Mouse (Mus musculus): ENCODE results near the gene Cyb5b.

Gene Cyb5b

DNA sequence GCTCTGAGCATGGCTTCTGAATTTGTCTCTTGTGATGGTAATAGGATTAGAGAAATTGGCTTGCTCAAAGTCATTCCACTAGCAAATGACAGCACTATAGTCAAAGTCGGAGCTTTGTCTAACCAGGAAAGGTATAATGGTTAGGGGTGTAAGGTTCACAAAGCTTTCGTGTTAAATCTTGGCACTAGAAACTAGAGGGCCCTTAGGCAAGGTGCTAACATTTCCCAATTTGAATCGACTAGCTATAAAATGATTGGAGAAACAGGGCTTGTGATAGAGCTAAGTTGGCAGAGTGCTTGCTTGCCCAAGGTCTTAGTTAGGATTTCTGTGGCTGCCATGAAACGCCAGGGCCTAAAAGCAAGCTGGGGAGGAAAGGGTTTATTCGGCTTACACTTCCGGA is 20.4 kb upstream of the Cyb5b start:
- DNase-seq (ENCODE audit: low spot score in 2 of 2) = no peak

- DNase-seq (ENCODE audit: low spot score in 2 of 2) = no peak
Observed at GRCm38 (mm10) chr8:107132581-107133491, 17.6 kb upstream of the Cyb5b start.

- no peak for DNase-seq (ENCODE audit: low spot score in 2 of 2)
Observed at GRCm38 (mm10) chr8:107133881-107134280, 16.6 kb upstream of the Cyb5b start.

GRCm38 (mm10) chr8:107136003-107136612 is 14.3 kb upstream of the Cyb5b start:
- no peak for DNase-seq (ENCODE audit: low spot score in 2 of 2)

DNA sequence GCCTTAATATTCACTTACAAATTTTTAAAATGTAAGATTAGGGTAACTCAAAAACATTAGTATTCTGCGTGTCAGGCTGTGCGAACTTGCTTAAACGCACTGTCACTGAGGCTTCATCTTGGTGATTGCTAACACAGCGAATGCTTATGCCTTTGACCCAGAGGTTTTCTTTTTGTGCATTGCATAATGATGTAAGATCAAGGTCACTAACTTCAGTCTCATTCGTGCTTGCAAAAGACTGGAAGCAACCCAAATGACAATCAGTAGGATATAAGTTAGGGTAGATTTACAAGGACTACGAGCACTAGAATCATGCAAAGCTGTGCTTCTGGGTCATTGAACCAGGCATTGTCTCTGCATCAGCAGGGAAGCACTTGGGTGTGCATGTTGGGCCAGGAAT is 12.8 kb upstream of the Cyb5b start:
- DNase-seq (ENCODE audit: low spot score in 2 of 2) = no peak

- DNase-seq (ENCODE audit: low spot score in 2 of 2) = no peak
Observed at GRCm38 (mm10) chr8:107138338-107138737, 12.1 kb upstream of the Cyb5b start.

DNA sequence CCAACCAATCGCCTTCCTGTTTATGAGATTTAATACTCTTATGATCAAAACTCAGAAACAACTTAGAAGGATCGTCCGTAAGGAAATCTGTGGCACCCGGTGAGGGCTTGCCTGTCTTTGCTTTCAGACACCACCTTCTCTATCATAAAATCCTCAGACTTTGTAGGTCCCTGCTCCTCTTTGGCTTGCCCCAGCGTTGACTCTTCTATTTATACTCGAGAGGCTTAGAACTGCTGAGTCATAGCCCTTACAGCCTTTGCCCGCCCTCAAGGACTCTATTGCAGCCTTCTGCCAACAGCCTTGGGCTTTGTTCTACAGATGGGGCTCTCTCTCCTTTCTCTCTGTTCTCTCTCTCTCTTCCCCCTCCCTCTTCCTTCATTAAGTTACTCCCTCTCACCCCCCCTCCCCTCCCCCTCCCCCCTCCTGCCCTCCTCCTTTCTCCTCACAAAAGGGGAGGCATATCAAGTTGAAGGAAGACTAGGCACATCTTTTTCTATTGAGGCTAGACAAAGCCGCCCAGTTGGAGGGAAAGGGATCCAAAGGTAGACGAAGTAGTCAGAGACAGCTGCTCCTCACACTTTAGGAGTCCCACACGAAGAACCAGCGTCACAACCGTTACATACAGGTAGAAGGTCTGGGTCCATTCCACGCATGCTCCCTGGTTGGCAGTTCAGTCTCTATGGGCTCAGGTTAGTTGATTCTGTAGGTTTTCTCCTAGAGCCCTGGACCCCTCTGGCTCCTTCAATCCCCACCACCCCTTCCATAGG is 10.6 kb upstream of the Cyb5b start:
- DNase-seq (ENCODE audit: low spot score in 2 of 2) = no peak

- DNase-seq (ENCODE audit: low spot score in 2 of 2) = no peak
Observed at GRCm38 (mm10) chr8:107142539-107142938, 7.9 kb upstream of the Cyb5b start.

DNA sequence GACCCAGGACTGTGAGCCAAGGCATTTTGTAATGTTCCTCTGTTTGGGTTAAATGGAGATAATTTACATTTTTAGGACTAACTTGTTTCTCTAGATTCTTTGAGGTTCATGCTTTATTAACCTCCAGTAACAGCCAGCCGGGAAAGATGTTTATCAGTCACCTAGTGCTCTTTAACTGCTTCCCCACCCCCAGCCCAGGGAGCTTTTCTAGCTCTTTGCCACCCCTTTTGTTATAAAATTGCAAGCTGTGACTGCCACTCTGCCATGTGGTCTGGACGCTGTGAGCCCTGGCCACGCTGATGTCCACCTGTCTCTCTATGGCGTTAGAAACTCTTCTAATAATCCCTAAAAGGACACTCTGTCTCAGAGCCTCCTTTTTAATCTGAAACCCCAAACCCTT is 6.9 kb upstream of the Cyb5b start:
- DNase-seq (ENCODE audit: low spot score in 2 of 2) = no peak

DNA sequence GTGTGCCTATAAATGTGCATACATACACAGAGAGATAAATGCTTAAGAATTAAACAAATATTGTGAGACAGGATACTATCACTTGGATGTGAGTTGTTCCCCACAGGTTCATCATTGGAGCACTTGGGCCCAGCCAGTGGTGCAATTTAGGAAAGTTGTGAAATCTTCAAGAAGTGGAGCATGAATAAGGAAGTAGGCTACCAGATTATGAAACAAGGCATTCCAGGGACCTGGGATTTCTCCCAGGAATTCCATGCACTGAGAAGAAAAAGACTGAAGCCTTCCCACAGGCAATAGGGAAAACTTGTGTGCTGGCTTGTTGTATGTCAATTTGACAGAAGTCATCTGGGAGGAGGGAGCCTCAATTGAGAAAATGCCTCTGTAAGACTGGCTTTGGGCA is 4.3 kb upstream of the Cyb5b start:
- DNase-seq (ENCODE audit: low spot score in 2 of 2) = no peak

DNA sequence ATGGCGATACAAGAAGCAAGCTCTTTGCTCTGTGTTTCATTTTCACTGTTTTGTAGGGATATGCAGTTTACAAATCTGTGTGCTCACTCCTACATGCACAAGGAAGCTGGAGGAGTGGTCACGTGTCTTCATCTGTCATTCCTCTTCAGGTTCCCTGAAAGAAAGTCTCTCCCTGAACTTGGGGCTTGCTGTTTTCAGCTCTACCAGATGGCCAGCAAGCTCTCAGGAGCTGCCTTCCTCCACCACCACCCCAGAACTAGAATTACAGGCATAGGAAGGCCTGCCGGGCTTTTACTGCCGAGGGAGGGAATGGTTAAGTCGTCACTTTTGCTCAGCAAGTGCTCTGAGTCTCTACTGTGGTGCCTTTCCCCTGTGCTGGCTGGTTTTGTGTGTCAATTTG is 1.6 kb upstream of the Cyb5b start:
- no peak for DNase-seq (ENCODE audit: low spot score in 2 of 2)

GRCm38 (mm10) chr8:107150057-107150403 is 410 bp upstream of the Cyb5b start:
- DNase-seq (ENCODE audit: low spot score in 2 of 2) = no peak

DNA sequence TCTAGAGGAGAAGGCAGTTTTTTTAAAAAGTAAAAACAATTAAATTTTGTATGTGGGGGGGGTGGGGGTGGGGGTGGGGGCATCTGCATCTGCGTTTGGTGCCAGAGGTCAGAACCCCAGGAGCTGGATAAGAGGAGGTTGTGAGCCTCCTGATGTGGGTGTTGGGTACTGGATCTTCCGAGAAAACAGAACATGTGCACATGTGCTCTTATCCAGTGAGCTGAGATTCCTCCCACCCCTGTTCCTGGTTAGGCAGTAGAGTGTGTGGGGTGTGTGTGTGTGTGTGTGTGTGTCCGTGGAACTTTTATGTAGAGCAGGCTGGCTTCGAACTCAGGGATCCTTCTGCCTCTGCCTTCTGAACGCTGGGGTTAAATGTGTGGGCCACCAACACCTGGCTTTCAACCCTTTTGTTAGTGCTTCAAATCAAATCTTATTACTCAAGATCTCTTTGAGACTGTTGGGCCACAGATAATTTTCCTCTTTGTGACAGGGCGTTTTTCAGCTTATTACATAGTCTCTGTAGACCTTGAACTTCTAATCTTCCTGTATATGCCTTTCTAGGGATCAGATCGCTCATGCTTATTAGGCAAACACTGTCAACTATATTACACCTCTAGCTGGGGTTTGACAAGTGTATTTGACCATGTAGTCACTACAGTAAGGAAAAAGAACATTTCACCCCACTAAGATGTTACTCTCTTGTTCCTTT is 926 bp downstream of the Cyb5b start:
- DNase-seq (ENCODE audit: low spot score in 2 of 2) = no peak

GRCm38 (mm10) chr8:107153326-107154210 is 3.1 kb downstream of the Cyb5b start:
- no peak for DNase-seq (ENCODE audit: low spot score in 2 of 2)

DNA sequence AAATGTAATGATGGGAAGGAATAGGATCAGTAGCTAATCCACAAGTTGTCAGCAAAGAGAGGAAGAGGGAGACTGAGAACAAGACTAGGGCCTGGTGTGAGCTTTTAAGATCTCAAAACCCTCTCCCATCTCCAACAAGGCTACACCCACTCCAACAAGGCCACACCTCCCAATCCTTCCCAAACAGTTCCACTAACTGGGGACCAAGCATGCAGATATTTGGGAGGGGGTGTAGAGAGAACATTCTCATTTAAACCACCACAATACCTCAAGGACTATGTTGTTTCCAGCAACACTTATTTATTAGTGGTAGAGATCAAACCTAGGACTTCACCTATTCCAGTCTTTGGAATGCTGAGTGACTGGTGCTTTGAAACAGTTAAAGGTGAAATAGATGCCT is 6.4 kb downstream of the Cyb5b start:
- no peak for DNase-seq (ENCODE audit: low spot score in 2 of 2)

DNA sequence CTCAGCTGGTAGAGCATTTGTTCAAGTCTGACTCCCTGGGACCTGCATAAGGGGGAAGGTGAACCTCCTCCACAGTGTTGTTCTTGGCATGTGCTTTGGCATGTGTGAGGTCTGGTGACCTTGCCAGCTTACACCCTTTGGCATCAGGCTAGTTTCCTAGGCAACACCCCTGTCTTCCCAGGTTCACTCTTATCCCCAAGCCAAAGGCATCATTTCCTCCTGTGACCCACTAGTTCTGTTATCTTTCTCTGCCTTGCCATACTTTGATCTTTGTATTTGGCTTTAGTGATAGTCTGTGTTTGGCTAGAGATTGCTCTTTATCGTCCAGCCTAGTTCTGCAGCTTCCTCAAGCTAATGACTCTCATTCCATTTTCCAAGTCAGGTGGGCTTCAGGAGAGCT is 7.4 kb downstream of the Cyb5b start:
- DNase-seq (ENCODE audit: low spot score in 2 of 2) = no peak

DNA sequence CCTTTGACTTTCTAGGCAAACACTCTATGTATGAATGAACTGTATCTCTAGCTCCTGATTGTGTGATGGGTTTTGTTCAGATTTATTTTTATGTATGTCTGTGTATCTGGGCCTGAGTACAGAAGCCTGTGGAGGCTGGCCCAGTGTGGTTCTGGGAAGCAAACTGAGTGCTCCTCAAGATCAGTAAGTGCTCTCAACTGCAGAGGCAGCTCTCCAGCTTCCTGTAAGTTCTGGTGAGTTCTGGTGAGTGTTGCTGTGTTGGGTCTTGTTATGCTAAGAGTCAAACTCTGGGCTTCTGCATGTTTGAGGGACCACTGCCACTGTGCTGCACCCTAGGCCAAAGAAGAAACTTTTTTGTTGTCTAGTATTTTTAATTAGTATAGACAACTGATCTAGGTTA is 8.4 kb downstream of the Cyb5b start:
- no peak for DNase-seq (ENCODE audit: low spot score in 2 of 2)

DNA sequence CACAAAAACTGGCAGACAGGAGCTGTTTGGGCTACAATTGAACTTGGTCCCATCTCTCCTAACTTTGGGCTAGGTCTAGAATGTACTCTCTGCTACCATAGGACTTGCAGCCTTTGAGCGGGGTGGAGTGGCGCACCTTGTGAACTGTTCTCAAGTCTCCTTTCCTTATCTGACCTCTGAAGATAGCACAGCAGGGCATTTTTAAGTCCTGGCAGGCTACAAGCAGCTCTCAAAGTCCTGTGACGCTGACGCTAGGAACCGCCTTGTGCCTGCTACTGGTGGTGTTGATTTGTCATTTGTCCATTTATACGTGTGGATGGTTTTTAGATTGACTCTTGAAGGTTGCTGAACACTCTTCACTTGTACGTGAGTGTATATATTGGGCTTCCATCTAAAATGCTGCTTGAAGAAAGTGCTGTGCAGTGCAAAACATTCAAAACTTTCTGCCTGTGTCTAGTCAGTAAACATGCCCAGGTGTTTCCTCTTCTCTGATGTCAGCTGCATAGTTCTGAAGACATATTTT is 13.9 kb downstream of the Cyb5b start:
- no peak for DNase-seq (ENCODE audit: low spot score in 2 of 2)

DNA sequence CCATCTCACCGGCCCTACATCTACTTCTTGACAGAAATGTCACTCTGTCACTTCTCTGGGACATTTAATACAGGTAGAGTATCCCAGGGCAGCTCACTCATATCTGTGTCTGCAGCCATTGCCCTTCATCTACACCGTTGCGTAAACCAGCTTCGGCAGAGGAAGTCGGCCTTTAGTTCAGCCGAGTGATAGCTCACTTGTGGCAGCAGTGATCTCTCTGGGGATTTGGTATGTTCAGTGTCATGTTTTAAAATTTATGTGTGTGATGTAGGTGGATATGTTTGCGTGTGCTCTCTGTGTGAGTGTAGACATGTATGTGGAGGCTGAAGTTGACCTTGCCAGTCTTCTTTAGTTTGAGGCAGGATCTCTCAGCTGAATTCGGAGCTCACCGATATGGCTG is 15.3 kb downstream of the Cyb5b start:
- no peak for DNase-seq (ENCODE audit: low spot score in 2 of 2)

DNA sequence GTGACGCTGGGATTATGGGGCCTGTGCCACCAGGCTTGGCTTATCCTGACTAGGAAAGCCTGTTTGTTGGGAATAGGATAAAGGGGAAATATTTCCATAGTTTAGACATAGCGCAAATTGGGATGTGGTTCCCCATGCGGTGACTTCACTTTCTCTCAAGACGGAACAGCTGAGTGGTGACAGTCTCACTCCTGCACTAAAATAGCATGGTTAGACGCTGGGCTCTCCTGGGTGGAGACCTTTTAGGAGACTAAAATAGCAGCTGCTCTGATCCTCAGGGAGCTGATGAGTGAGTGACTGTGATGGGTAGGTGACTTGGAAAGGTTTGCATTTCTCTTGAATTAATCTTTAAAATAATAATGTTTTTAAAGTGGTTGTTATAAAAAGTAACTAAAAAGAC is 17.4 kb downstream of the Cyb5b start:
- no peak for DNase-seq (ENCODE audit: low spot score in 2 of 2)

DNA sequence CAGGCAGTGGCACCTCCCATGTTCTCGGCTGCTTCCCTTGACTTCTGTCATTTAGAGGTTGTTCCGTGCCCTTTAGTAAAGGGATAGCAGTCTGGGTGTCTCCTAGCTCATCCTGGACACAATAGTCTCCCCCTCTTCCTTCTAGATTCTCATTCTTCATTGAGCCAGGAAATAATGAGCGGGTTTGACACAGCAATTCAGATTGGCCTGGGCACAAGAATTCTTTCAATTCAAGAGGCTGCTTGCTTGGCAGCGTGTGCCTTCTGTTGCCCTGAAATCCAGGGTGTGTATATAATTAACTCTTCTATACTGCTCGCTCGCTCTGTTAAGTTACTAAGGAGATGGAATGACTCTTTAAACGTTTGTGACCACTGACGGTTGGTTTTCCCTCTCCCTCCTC is 21.7 kb downstream of the Cyb5b start:
- no peak for DNase-seq (ENCODE audit: low spot score in 2 of 2)

Data from spleen, postnatal 4 days (tissue).